Mouse (Mus musculus): Measurements from ENCODE around the gene Hrk. TPM values are rescaled to one million over a fixed set of nuclear protein-coding genes. Genes with fewer than 3 reads are reported as not detected.

Hrk gene
- polyA plus RNA-seq, 1 experiment from 2014 or later = 0.72 TPM

GRCm38 (mm10) chr5:118169222-118170221 is 5.1 kb downstream of the Hrk start:
- Histone ChIP-seq H3K27me3 (ENCODE audit: control insufficient read depth, insufficient read depth, low read length) (peaks cover 64% of the 10 kb centered on the region), H3K4me1 (ENCODE audit: control insufficient read depth, insufficient read depth, low read length) (peaks cover 21% of the 10 kb centered on the region; the same call in 1 of the 2 replicates), H3K4me2 (replicated peaks; ENCODE audit: low read depth, low read length) (peak overlapping the region; percentile 97), H3K27ac (ENCODE audit: low read length) (no peak overlapping the region), H3K36me3 (ENCODE audit: control insufficient read depth, insufficient read depth, low read length) (no peaks in the 10 kb centered on the region), H3K4me3 (ENCODE audit: low read depth, low read length) (peak overlapping the region; percentile 36), H3K9ac (replicated peaks; ENCODE audit: low read depth, low read length) (peak overlapping the region; percentile 30; the same call in 1 of the 2 replicates), H3K9me3 (ENCODE audit: control insufficient read depth, low read depth, low read length) (no peaks in the 10 kb centered on the region)
- WGBS = under 1% methylated on average over 113 of the region's 117 CpGs
- 0 out of 2 replicates have a peak, but pooled peaks have one; percentile 15 for ATAC-seq (ENCODE audit: insufficient number of reproducible peaks, insufficient read depth, low FRiP score, low read depth)

GRCm38 (mm10) chr5:118170888-118171529 is 6.6 kb downstream of the Hrk start:
- no peak for ATAC-seq (ENCODE audit: insufficient number of reproducible peaks, insufficient read depth, low FRiP score, low read depth)
- Histone ChIP-seq H3K9ac (replicated peaks; ENCODE audit: low read depth, low read length) (no peak overlapping the region), H3K27ac (ENCODE audit: low read length) (no peak overlapping the region), H3K4me2 (replicated peaks; ENCODE audit: low read depth, low read length) (peak overlapping the region; percentile 42), H3K27me3 (ENCODE audit: control insufficient read depth, insufficient read depth, low read length) (peaks cover 70% of the 10 kb centered on the region), H3K4me3 (ENCODE audit: low read depth, low read length) (peak overlapping the region; percentile 28; the same call in 1 of the 2 replicates), H3K4me1 (ENCODE audit: control insufficient read depth, insufficient read depth, low read length) (peaks cover 24% of the 10 kb centered on the region; the same call in 1 of the 2 replicates), H3K36me3 (ENCODE audit: control insufficient read depth, insufficient read depth, low read length) (no peaks in the 10 kb centered on the region), H3K9me3 (ENCODE audit: control insufficient read depth, low read depth, low read length) (no peaks in the 10 kb centered on the region)
- WGBS = 2% methylated on average over 25 of the region's 25 CpGs

GRCm38 (mm10) chr5:118171665-118172064 is 7.2 kb downstream of the Hrk start:
- peaks cover 24% of the 10 kb centered on the region; the same call in 1 of the 2 replicates for H3K4me1 ChIP-seq (ENCODE audit: control insufficient read depth, insufficient read depth, low read length)
- no peak overlapping the region for H3K27ac ChIP-seq (ENCODE audit: low read length)
- WGBS = under 1% methylated on average over 36 of the region's 36 CpGs
- H3K36me3 ChIP-seq (ENCODE audit: control insufficient read depth, insufficient read depth, low read length) = no peaks in the 10 kb centered on the region
- peak overlapping the region; percentile 28 for H3K4me3 ChIP-seq (ENCODE audit: low read depth, low read length)
- no peak for ATAC-seq (ENCODE audit: insufficient number of reproducible peaks, insufficient read depth, low FRiP score, low read depth)
- H3K9ac ChIP-seq (replicated peaks; ENCODE audit: low read depth, low read length) = no peak overlapping the region
- no peaks in the 10 kb centered on the region for H3K9me3 ChIP-seq (ENCODE audit: control insufficient read depth, low read depth, low read length)
- peak overlapping the region; percentile 42 for H3K4me2 ChIP-seq (replicated peaks; ENCODE audit: low read depth, low read length)
- peaks cover 67% of the 10 kb centered on the region for H3K27me3 ChIP-seq (ENCODE audit: control insufficient read depth, insufficient read depth, low read length)

- ATAC-seq (ENCODE audit: insufficient number of reproducible peaks, insufficient read depth, low FRiP score, low read depth) = no peak
- no peak overlapping the region for H3K27ac ChIP-seq (ENCODE audit: low read length)
- peak overlapping the region; percentile 42 for H3K4me2 ChIP-seq (replicated peaks; ENCODE audit: low read depth, low read length)
- no peaks in the 10 kb centered on the region for H3K9me3 ChIP-seq (ENCODE audit: control insufficient read depth, low read depth, low read length)
- H3K27me3 ChIP-seq (ENCODE audit: control insufficient read depth, insufficient read depth, low read length) = peaks cover 67% of the 10 kb centered on the region
- H3K4me3 ChIP-seq (ENCODE audit: low read depth, low read length) = peak overlapping the region; percentile 28
- H3K9ac ChIP-seq (replicated peaks; ENCODE audit: low read depth, low read length) = no peak overlapping the region
- 1% methylated on average over 27 of the region's 27 CpGs for WGBS
- no peaks in the 10 kb centered on the region for H3K36me3 ChIP-seq (ENCODE audit: control insufficient read depth, insufficient read depth, low read length)
- peaks cover 24% of the 10 kb centered on the region; the same call in 1 of the 2 replicates for H3K4me1 ChIP-seq (ENCODE audit: control insufficient read depth, insufficient read depth, low read length)
Measured at GRCm38 (mm10) chr5:118172078-118172723, 7.8 kb downstream of the Hrk start.

- no peak overlapping the region for H3K9ac ChIP-seq (replicated peaks; ENCODE audit: low read depth, low read length)
- peaks cover 20% of the 10 kb centered on the region; the same call in 1 of the 2 replicates for H3K4me1 ChIP-seq (ENCODE audit: control insufficient read depth, insufficient read depth, low read length)
- 1% methylated on average over 22 of the region's 22 CpGs for WGBS
- peak overlapping the region; percentile 31 for H3K4me2 ChIP-seq (replicated peaks; ENCODE audit: low read depth, low read length)
- H3K36me3 ChIP-seq (ENCODE audit: control insufficient read depth, insufficient read depth, low read length) = no peaks in the 10 kb centered on the region
- 0 out of 2 replicates have a peak, but pooled peaks have one; percentile 26 for ATAC-seq (ENCODE audit: insufficient number of reproducible peaks, insufficient read depth, low FRiP score, low read depth)
- H3K27me3 ChIP-seq (ENCODE audit: control insufficient read depth, insufficient read depth, low read length) = peaks cover 46% of the 10 kb centered on the region
- H3K4me3 ChIP-seq (ENCODE audit: low read depth, low read length) = peak overlapping the region; percentile 13; the same call in 1 of the 2 replicates
- no peaks in the 10 kb centered on the region for H3K9me3 ChIP-seq (ENCODE audit: control insufficient read depth, low read depth, low read length)
- H3K27ac ChIP-seq (ENCODE audit: low read length) = no peak overlapping the region
Measured at GRCm38 (mm10) chr5:118174310-118175009, 10.0 kb downstream of the Hrk start.

GRCm38 (mm10) chr5:118175137-118175536 is 10.7 kb downstream of the Hrk start:
- WGBS = 20% methylated on average over 2 of the region's 2 CpGs
- Histone ChIP-seq H3K4me2 (replicated peaks; ENCODE audit: low read depth, low read length) (no peak overlapping the region), H3K27ac (ENCODE audit: low read length) (no peak overlapping the region), H3K4me1 (ENCODE audit: control insufficient read depth, insufficient read depth, low read length) (peaks cover 16% of the 10 kb centered on the region; the same call in 1 of the 2 replicates), H3K9me3 (ENCODE audit: control insufficient read depth, low read depth, low read length) (no peaks in the 10 kb centered on the region), H3K27me3 (ENCODE audit: control insufficient read depth, insufficient read depth, low read length) (peaks cover 39% of the 10 kb centered on the region), H3K9ac (replicated peaks; ENCODE audit: low read depth, low read length) (no peak overlapping the region), H3K36me3 (ENCODE audit: control insufficient read depth, insufficient read depth, low read length) (no peaks in the 10 kb centered on the region), H3K4me3 (ENCODE audit: low read depth, low read length) (no peak overlapping the region)
- ATAC-seq (ENCODE audit: insufficient number of reproducible peaks, insufficient read depth, low FRiP score, low read depth) = no peak

- H3K4me1 ChIP-seq (ENCODE audit: control insufficient read depth, insufficient read depth, low read length) = peaks cover 8% of the 10 kb centered on the region; the same call in 1 of the 2 replicates
- H3K9me3 ChIP-seq (ENCODE audit: control insufficient read depth, low read depth, low read length) = no peaks in the 10 kb centered on the region
- no peak overlapping the region for H3K27ac ChIP-seq (ENCODE audit: low read length)
- peaks cover 22% of the 10 kb centered on the region; the same call in 1 of the 2 replicates for H3K27me3 ChIP-seq (ENCODE audit: control insufficient read depth, insufficient read depth, low read length)
- no peak overlapping the region for H3K9ac ChIP-seq (replicated peaks; ENCODE audit: low read depth, low read length)
- no peak overlapping the region for H3K4me2 ChIP-seq (replicated peaks; ENCODE audit: low read depth, low read length)
- H3K36me3 ChIP-seq (ENCODE audit: control insufficient read depth, insufficient read depth, low read length) = no peaks in the 10 kb centered on the region
- H3K4me3 ChIP-seq (ENCODE audit: low read depth, low read length) = no peak overlapping the region
- WGBS = 72% methylated on average over 7 of the region's 7 CpGs
- ATAC-seq (ENCODE audit: insufficient number of reproducible peaks, insufficient read depth, low FRiP score, low read depth) = no peak
Measured at GRCm38 (mm10) chr5:118177640-118178039, 13.2 kb downstream of the Hrk start.
